Mouse (Mus musculus) liver, embryonic 14.5 days (tissue): ENCODE measurements at regions not wholly inside any gene's neighbourhood (a gene's known extent, or its start where the extent isn't known, plus 50 kb on each side); places are given as distances from the start of the nearest gene placed in this dataset.

Experiments
- ATAC-seq: fragments of 200-750 bp; cut with Nextera tagmentation; 2 replicates; pipeline ENCODE4 v1.8.0; 2017; ENCODE audit warnings: moderate number of reproducible peaks, mild to moderate bottlenecking, moderate library complexity; ENCODE audit not compliant: insufficient read depth
- DNase-seq, 3 experiments: peaks; one replicate each; pipeline ENCODE4 v3.0.0-alpha.2; 2012 to 2013; ENCODE audit warnings: low read depth in 3 of 3, low spot score in 3 of 3
- H3K27ac ChIP-seq: fragments of 300-500 bp; sonication (generic); 2 replicates; pipeline ENCODE4 v1.5.1; 2014; ENCODE audit warnings: moderate library complexity, mild to moderate bottlenecking, control low read depth, inconsistent platforms
- H3K27me3 ChIP-seq: fragments of 300-500 bp; sonication (generic); 2 replicates; pipeline ENCODE4 v1.6.1; 2014; ENCODE audit warnings: mild to moderate bottlenecking, low read length, moderate library complexity; ENCODE audit not compliant: control insufficient read depth, insufficient read depth
- H3K36me3 ChIP-seq: fragments of 300-500 bp; sonication (generic); replicated peaks from 2 replicates; pipeline ENCODE4 v1.6.1; 2014; ENCODE audit warnings: low read depth; ENCODE audit not compliant: control insufficient read depth, insufficient read depth
- H3K4me1 ChIP-seq, 2 experiments: fragments of 200-500 bp in 1 of 2; fragments of 300-500 bp in 1 of 2; sonication (generic) in 1 of 2; replicated peaks; 2 replicates each; pipeline ENCODE4 v1.6.1; 2012 to 2014; ENCODE audit warnings: antibody characterized with exemption in 1 of 2, inconsistent platforms in 1 of 2, low read length in 1 of 2; ENCODE audit not compliant: control insufficient read depth in 2 of 2, insufficient read depth in 2 of 2
- H3K4me2 ChIP-seq: fragments of 300-500 bp; sonication (generic); 2 replicates; pipeline ENCODE4 v1.6.1; 2014; ENCODE audit warnings: low read depth, mild to moderate bottlenecking, control low read depth, moderate library complexity
- H3K4me3 ChIP-seq, 2 experiments: fragments of 200-500 bp in 1 of 2; fragments of 300-500 bp in 1 of 2; sonication (generic) in 1 of 2; 2 replicates each; pipeline ENCODE4 v1.5.1; 2012 to 2014; ENCODE audit warnings: low read depth in 2 of 2, low read length in 2 of 2, mild to moderate bottlenecking in 2 of 2, control low read depth in 1 of 2, inconsistent platforms in 1 of 2, moderate library complexity in 1 of 2; ENCODE audit not compliant: insufficient read depth in 1 of 2
- H3K9ac ChIP-seq: fragments of 300-500 bp; sonication (generic); replicated peaks from 2 replicates; pipeline ENCODE4 v1.6.1; 2014; ENCODE audit warnings: mild to moderate bottlenecking, control low read depth, moderate library complexity
- H3K9me3 ChIP-seq: fragments of 300-500 bp; sonication (generic); 2 replicates; pipeline ENCODE4 v1.6.1; 2016; ENCODE audit warnings: low read length, mixed read lengths; ENCODE audit not compliant: control insufficient read depth
- CTCF ChIP-seq: IDR thresholded peaks from 2 replicates; pipeline ENCODE4 v1.5.1; 2016; ENCODE audit warnings: antibody characterized with exemption, low read depth, control low read depth
- EP300 ChIP-seq: IDR thresholded peaks from 2 replicates; pipeline ENCODE4 v1.6.1; 2016; ENCODE audit warnings: antibody characterized with exemption, low read depth
- WGBS: fragments of 180-500 bp; shearing (Covaris S2); extraction: QIAGEN DNeasy Blood & Tissue Kit; methylation state at CpG from one replicate; pipeline ENCODE4 v1.1.7; 2014; ENCODE audit not compliant: insufficient replicate concordance; 5-methylcytosine and 5-hydroxymethylcytosine counted together

- TF ChIP-seq CTCF = no peak
- H3K36me3 ChIP-seq = no peaks in the 10 kb centered on the region
- ATAC-seq (peak; percentile 34), DNase-seq (no peak)
- peak overlapping the region; percentile 18 for H3K4me2 ChIP-seq
- H3K9ac ChIP-seq = peak overlapping the region; percentile 38; the same call in 1 of the 2 replicates
- no peaks in the 10 kb centered on the region for H3K27me3 ChIP-seq
- peak overlapping the region; percentile 86 for H3K27ac ChIP-seq
- WGBS = 74% methylated on average over 12 of the region's 12 CpGs
- peaks cover 81 to 84% of the 10 kb centered on the region in 2 experiments for H3K4me1 ChIP-seq
- H3K9me3 ChIP-seq = peaks cover 3% of the 10 kb centered on the region
- no peak overlapping the region for H3K4me3 ChIP-seq
These were observed 81.5 kb upstream of the Gm47985 start for GRCm38 (mm10) chr1:151100565-151101483.

- DNase-seq = peak; percentile 75 to 84 (median 84)
- peak; percentile 94 for ATAC-seq
- Histone ChIP-seq H3K36me3 (no peaks in the 10 kb centered on the region), H3K9ac (no peak overlapping the region; the same call in 1 of the 2 replicates), H3K4me1 (peaks cover 82 to 88% of the 10 kb centered on the region in 2 experiments), H3K9me3 (peaks cover 3% of the 10 kb centered on the region), H3K27ac (peak overlapping the region; percentile 86), H3K4me2 (peak overlapping the region; percentile 57), H3K27me3 (no peaks in the 10 kb centered on the region), H3K4me3 (no peak overlapping the region)
- 29% methylated on average over 1 of the region's 1 CpGs for WGBS
- TF ChIP-seq CTCF = no peak
- TF ChIP-seq EP300 = peak; percentile 99
These were observed 80.8 kb upstream of the Gm47985 start for GRCm38 (mm10) chr1:151101516-151101915.

- 25% methylated on average over 3 of the region's 3 CpGs for WGBS
- peak overlapping the region; percentile 79 for H3K27ac ChIP-seq
- DNase-seq (no peak), ATAC-seq (peak; percentile 44)
- peaks cover 3% of the 10 kb centered on the region for H3K9me3 ChIP-seq
- no peak overlapping the region for H3K4me3 ChIP-seq
- H3K9ac ChIP-seq = peak overlapping the region; percentile 37
- H3K4me1 ChIP-seq = peaks cover 77 to 83% of the 10 kb centered on the region in 2 experiments
- peak overlapping the region; percentile 57 for H3K4me2 ChIP-seq
- TF ChIP-seq EP300 (no peak), CTCF (no peak)
- H3K36me3 ChIP-seq = no peaks in the 10 kb centered on the region
- no peaks in the 10 kb centered on the region for H3K27me3 ChIP-seq
These were observed 80.3 kb upstream of the Gm47985 start for GRCm38 (mm10) chr1:151102061-151102460.

- peaks cover 3% of the 10 kb centered on the region for H3K9me3 ChIP-seq
- ATAC-seq (no peak; the same call in 1 of the 2 replicates), DNase-seq (no peak)
- H3K27me3 ChIP-seq = no peaks in the 10 kb centered on the region; the same call in 1 of the 2 replicates
- no peak overlapping the region; the same call in 1 of the 2 replicates for H3K9ac ChIP-seq
- TF ChIP-seq EP300 = no peak
- TF ChIP-seq CTCF = peak; percentile 68
- H3K27ac ChIP-seq = peak overlapping the region; percentile 79
- H3K4me1 ChIP-seq = peaks cover 70 to 76% of the 10 kb centered on the region in 2 experiments
- H3K36me3 ChIP-seq = no peaks in the 10 kb centered on the region
- no peak overlapping the region for H3K4me3 ChIP-seq
- 82% methylated on average over 16 of the region's 16 CpGs for WGBS
- H3K4me2 ChIP-seq = no peak overlapping the region
These were observed 79.5 kb upstream of the Gm47985 start for GRCm38 (mm10) chr1:151102646-151103391.

GRCm38 (mm10) chr1:151103522-151104037 lies 78.8 kb upstream of the Gm47985 start:
- ATAC-seq = no peak
- H3K4me3 ChIP-seq = no peak overlapping the region
- no peak overlapping the region for H3K4me2 ChIP-seq
- TF ChIP-seq EP300 (no peak), CTCF (no peak)
- H3K27ac ChIP-seq = peak overlapping the region; percentile 62
- no peaks in the 10 kb centered on the region; the same call in none of the 2 replicates for H3K27me3 ChIP-seq
- WGBS = 66% methylated on average over 6 of the region's 6 CpGs
- DNase-seq = no peak
- H3K36me3 ChIP-seq = no peaks in the 10 kb centered on the region
- peaks cover 63 to 68% of the 10 kb centered on the region in 2 experiments for H3K4me1 ChIP-seq
- H3K9me3 ChIP-seq = peaks cover 3% of the 10 kb centered on the region
- no peak overlapping the region; the same call in 1 of the 2 replicates for H3K9ac ChIP-seq
